Mouse (Mus musculus) hindbrain, postnatal 0 days (tissue): ENCODE measurements around the gene Fbxw4. TPM values are rescaled to one million over a fixed set of nuclear protein-coding genes. Genes with fewer than 3 reads are reported as not detected.

ENCODE experiments used
- ATAC-seq: fragments of 200-750 bp; cut with Nextera tagmentation; 2 replicates; pipeline ENCODE4 v1.8.0; 2017; ENCODE audit warnings: mild to moderate bottlenecking, moderate TSS enrichment, moderate library complexity
- DNase-seq: peaks from one replicate; pipeline ENCODE4 v3.0.0-alpha.2; 2015; ENCODE audit warnings: low spot score
- H3K27ac ChIP-seq: fragments of 300-500 bp; sonication (generic); 2 replicates; pipeline ENCODE4 v1.5.1; 2014; ENCODE audit warnings: mild to moderate bottlenecking
- H3K27me3 ChIP-seq: fragments of 300-500 bp; sonication (generic); 2 replicates; pipeline ENCODE4 v1.6.1; 2014; ENCODE audit warnings: low read length, mixed read lengths; ENCODE audit not compliant: insufficient read depth
- H3K36me3 ChIP-seq: fragments of 300-500 bp; sonication (generic); 2 replicates; pipeline ENCODE4 v1.6.1; 2014; ENCODE audit warnings: low read length, mixed read lengths; ENCODE audit not compliant: insufficient read depth
- H3K4me1 ChIP-seq: fragments of 300-500 bp; sonication (generic); 2 replicates; pipeline ENCODE4 v1.6.1; 2014; ENCODE audit warnings: antibody characterized with exemption, low read length, mixed read lengths; ENCODE audit not compliant: insufficient read depth
- H3K4me2 ChIP-seq: fragments of 300-500 bp; sonication (generic); 2 replicates; pipeline ENCODE4 v1.6.1; 2014; ENCODE audit warnings: low read depth, mild to moderate bottlenecking, low read length, moderate library complexity, mixed read lengths
- H3K4me3 ChIP-seq: fragments of 300-500 bp; sonication (generic); 2 replicates; pipeline ENCODE4 v1.5.1; 2014; ENCODE audit warnings: low read length
- H3K9ac ChIP-seq: fragments of 300-500 bp; sonication (generic); replicated peaks from 2 replicates; pipeline ENCODE4 v1.6.1; 2014; ENCODE audit warnings: mild to moderate bottlenecking, low read length, moderate library complexity, mixed read lengths
- H3K9me3 ChIP-seq: fragments of 300-500 bp; sonication (generic); 2 replicates; pipeline ENCODE4 v1.6.1; 2016; ENCODE audit warnings: low read length, mixed read lengths
- CTCF ChIP-seq: IDR thresholded peaks from 2 replicates; pipeline ENCODE4 v1.5.1; 2016; ENCODE audit warnings: antibody characterized with exemption, control low read depth, low read depth
- WGBS: fragments of 180-500 bp; shearing (Covaris S2); extraction: QIAGEN DNeasy Blood & Tissue Kit; methylation state at CpG from one replicate; pipeline ENCODE4 v1.1.7; 2014; 5-methylcytosine and 5-hydroxymethylcytosine counted together
- polyA plus RNA-seq: library from polyadenylated mRNA; unstranded; fragments of >200 nt; fragmentation: Nextera tagmentation; extraction: Ambion mirVana; gene quantifications from 2 replicates; pipeline ENCODE4 v1.2.1, GENCODE M21; 2015
- total RNA-seq: library from RNA; depleted of rRNA; stranded (reverse); fragments of >200 nt; gene quantifications from 2 replicates; pipeline ENCODE4 v1.2.3, GENCODE M21; 2014

The Fbxw4 gene
- total and polyA plus RNA-seq, 2 experiments from 2014 or later: 5.3 to 65.3 TPM

DNA sequence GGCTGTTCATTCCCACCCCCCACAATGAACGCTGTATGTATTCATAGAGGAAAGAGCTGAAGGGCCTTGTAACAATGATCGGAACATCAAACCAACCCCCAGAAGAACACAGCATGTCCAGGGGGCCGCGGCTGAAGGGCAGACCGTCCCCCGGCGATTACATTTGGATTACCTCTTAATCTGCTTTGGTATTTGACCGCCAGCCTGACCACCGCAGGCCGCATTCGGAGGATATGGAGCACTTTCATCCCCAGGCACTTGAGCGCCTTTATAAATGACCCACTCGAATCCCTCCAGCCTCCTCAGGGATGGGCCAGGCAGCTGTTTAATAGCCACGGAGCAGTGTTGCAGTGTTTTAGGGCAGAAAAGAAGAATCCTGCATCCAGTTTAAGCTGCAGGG is 92.7 kb downstream of the Fbxw4 start:
- H3K9ac ChIP-seq: no peak overlapping the region
- WGBS: 32% methylated on average over 14 of the region's 14 CpGs
- H3K27ac ChIP-seq: no peak overlapping the region

GRCm38 (mm10) chr19:45565925-45566715 is 94.0 kb downstream of the Fbxw4 start:
- Histone ChIP-seq H3K9me3 (no peaks in the 10 kb centered on the region), H3K4me1 (no peaks in the 10 kb centered on the region), H3K27ac (no peak overlapping the region), H3K9ac (no peak overlapping the region), H3K36me3 (no peaks in the 10 kb centered on the region), H3K4me2 (no peak overlapping the region), H3K27me3 (no peaks in the 10 kb centered on the region), H3K4me3 (no peak overlapping the region)
- TF ChIP-seq CTCF: no peak
- 42% methylated on average over 15 of the region's 15 CpGs for WGBS
- peak; percentile 43 for DNase-seq
- 0 out of 2 replicates have a peak, but pooled peaks have one; percentile 31 for ATAC-seq

More for the DNA sequence above, 92.7 kb downstream of the Fbxw4 start:
- DNase-seq (no peak), ATAC-seq (no peak)
- Histone ChIP-seq H3K4me3 (no peak overlapping the region), H3K9me3 (no peaks in the 10 kb centered on the region), H3K4me2 (no peak overlapping the region), H3K36me3 (no peaks in the 10 kb centered on the region), H3K4me1 (no peaks in the 10 kb centered on the region), H3K27me3 (no peaks in the 10 kb centered on the region)
- no peak for TF ChIP-seq CTCF

- H3K4me3 ChIP-seq: peak within 1 kb of the TSS; percentile 74
- no peak for TF ChIP-seq CTCF
- no peaks in the 10 kb centered on the region; the same call in 1 of the 2 replicates for H3K4me1 ChIP-seq
- H3K27me3 ChIP-seq: no peaks in the 10 kb centered on the region
- peak within 1 kb of the TSS; percentile 100 for H3K4me2 ChIP-seq
- ATAC-seq (peak; percentile 92), DNase-seq (peak; percentile 91)
- peak within 1 kb of the TSS; percentile 63 for H3K9ac ChIP-seq
- WGBS: under 1% methylated on average over 34 of the region's 35 CpGs
- H3K27ac ChIP-seq: peak within 1 kb of the TSS; percentile 56; the same call in 1 of the 2 replicates
- H3K9me3 ChIP-seq: no peaks in the 10 kb centered on the region
- no peaks in the 10 kb centered on the region for H3K36me3 ChIP-seq
Measured at GRCm38 (mm10) chr19:45560153-45560890, 99.8 kb downstream of the Fbxw4 start, which contains the start of the genes Poll and Gm17018. Gene Poll, minus strand, starts transcription at chr19:45560531. Gene Gm17018, plus strand, starts transcription at chr19:45560615.

DNA sequence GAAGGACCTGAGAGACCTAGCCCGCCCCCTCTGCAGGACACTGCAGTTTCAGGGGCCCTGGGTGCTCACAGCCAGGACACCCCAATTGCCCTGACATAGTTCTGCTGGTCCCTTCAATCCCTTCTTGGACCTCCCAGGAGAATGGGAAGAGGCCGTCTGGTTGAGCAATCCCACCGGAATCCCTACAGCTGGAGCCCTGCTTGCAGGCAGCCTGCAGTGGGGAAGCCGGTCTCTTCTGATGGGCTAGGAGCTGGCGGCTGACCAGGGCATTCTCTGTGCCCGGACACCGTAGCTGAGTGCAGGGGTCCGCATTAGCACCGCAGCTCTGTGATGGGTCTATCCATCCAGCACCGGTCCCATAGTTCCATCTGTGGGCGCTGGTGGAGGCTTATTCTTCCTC is 106.0 kb downstream of the Fbxw4 start:
- 91% methylated on average over 11 of the region's 11 CpGs for WGBS
- no peak for TF ChIP-seq CTCF
- H3K36me3 ChIP-seq: 0 out of 2 replicates have a peak, but pooled peaks cover 4% of the 10 kb centered on the region
- H3K9me3 ChIP-seq: no peaks in the 10 kb centered on the region
- no peak overlapping the region for H3K4me2 ChIP-seq
- no peaks in the 10 kb centered on the region for H3K27me3 ChIP-seq
- ATAC-seq (no peak), DNase-seq (no peak)
- no peaks in the 10 kb centered on the region for H3K4me1 ChIP-seq
- no peak overlapping the region for H3K27ac ChIP-seq
- H3K9ac ChIP-seq: no peak overlapping the region
- H3K4me3 ChIP-seq: no peak overlapping the region

DNA sequence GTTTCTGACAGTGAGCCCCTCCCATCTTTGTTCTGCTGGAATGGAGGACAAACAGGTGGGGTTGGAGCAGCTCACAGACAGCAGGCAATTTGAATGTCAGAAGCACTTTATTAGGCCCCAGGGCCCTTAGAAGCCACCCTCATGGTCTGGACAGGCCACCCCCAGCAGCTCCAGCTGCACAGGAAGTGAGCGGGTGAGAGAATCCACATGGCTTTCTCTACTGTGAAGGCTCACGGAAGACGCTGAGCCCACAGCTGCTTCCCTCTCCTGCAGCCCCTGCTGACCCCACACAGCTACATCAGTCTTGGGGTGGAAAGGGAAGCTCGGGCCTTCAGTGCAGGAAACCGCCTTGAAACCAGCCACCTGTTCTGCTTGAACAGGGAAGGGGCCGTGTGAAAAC is 107.9 kb downstream of the Fbxw4 start:
- ATAC-seq (no peak), DNase-seq (no peak)
- no peaks in the 10 kb centered on the region for H3K27me3 ChIP-seq
- no peak overlapping the region for H3K9ac ChIP-seq
- no peak overlapping the region for H3K4me3 ChIP-seq
- WGBS: 77% methylated on average over 6 of the region's 6 CpGs
- no peak for TF ChIP-seq CTCF
- H3K4me2 ChIP-seq: no peak overlapping the region
- H3K9me3 ChIP-seq: no peaks in the 10 kb centered on the region
- H3K36me3 ChIP-seq: 0 out of 2 replicates have a peak, but pooled peaks cover 4% of the 10 kb centered on the region
- H3K27ac ChIP-seq: no peak overlapping the region
- no peaks in the 10 kb centered on the region for H3K4me1 ChIP-seq

GRCm38 (mm10) chr19:45549948-45550347 is 110.2 kb downstream of the Fbxw4 start:
- ATAC-seq: no peak
- H3K9me3 ChIP-seq: no peaks in the 10 kb centered on the region
- TF ChIP-seq CTCF: no peak
- DNase-seq: no peak
- no peaks in the 10 kb centered on the region for H3K27me3 ChIP-seq
- no peak overlapping the region for H3K4me2 ChIP-seq
- H3K27ac ChIP-seq: no peak overlapping the region
- no peak overlapping the region for H3K9ac ChIP-seq
- no peak overlapping the region for H3K4me3 ChIP-seq
- 0 out of 2 replicates have a peak, but pooled peaks cover 3% of the 10 kb centered on the region for H3K36me3 ChIP-seq
- 83% methylated on average over 4 of the region's 4 CpGs for WGBS
- H3K4me1 ChIP-seq: no peaks in the 10 kb centered on the region
